Mouse (Mus musculus) hindbrain, embryonic 11.5 days (tissue): Measurements from ENCODE around the gene 4930516K23Rik. TPM values are rescaled to one million over a fixed set of nuclear protein-coding genes. Genes with fewer than 3 reads are reported as not detected.

ENCODE experiments used
- ATAC-seq: fragments of 200-750 bp; cut with Nextera tagmentation; 2 replicates; pipeline ENCODE4 v1.8.0; 2017; ENCODE audit warnings: mild to moderate bottlenecking, moderate TSS enrichment, moderate library complexity; ENCODE audit not compliant: low FRiP score
- DNase-seq: peaks from one replicate; pipeline ENCODE4 v3.0.0-alpha.2; 2015; ENCODE audit warnings: low spot score
- H3K27ac ChIP-seq: fragments of 300-500 bp; sonication (generic); 2 replicates; pipeline ENCODE4 v1.5.1; 2014; ENCODE audit warnings: mild to moderate bottlenecking, low read depth, low read length
- H3K27me3 ChIP-seq: fragments of 300-500 bp; sonication (generic); 2 replicates; pipeline ENCODE4 v1.6.1; 2014; ENCODE audit warnings: mild to moderate bottlenecking, low read length, moderate library complexity, mixed read lengths; ENCODE audit not compliant: control insufficient read depth, insufficient read depth
- H3K36me3 ChIP-seq: fragments of 300-500 bp; sonication (generic); 2 replicates; pipeline ENCODE4 v1.6.1; 2014; ENCODE audit warnings: mild to moderate bottlenecking, low read length, moderate library complexity, mixed read lengths; ENCODE audit not compliant: control insufficient read depth, insufficient read depth
- H3K4me1 ChIP-seq: fragments of 300-500 bp; sonication (generic); replicated peaks from 2 replicates; pipeline ENCODE4 v1.6.1; 2014; ENCODE audit warnings: low read length, mixed read lengths; ENCODE audit not compliant: control insufficient read depth, insufficient read depth
- H3K4me2 ChIP-seq: fragments of 300-500 bp; sonication (generic); replicated peaks from 2 replicates; pipeline ENCODE4 v1.6.1; 2014; ENCODE audit warnings: mild to moderate bottlenecking, low read depth, low read length
- H3K4me3 ChIP-seq: fragments of 300-500 bp; sonication (generic); 2 replicates; pipeline ENCODE4 v1.5.1; 2014; ENCODE audit warnings: low read depth, low read length
- H3K9ac ChIP-seq: fragments of 300-500 bp; sonication (generic); 2 replicates; pipeline ENCODE4 v1.6.1; 2014; ENCODE audit warnings: low read depth, low read length
- H3K9me3 ChIP-seq: fragments of 300-500 bp; sonication (generic); 2 replicates; pipeline ENCODE4 v1.6.1; 2016; ENCODE audit warnings: low read length; ENCODE audit not compliant: control insufficient read depth
- WGBS: fragments of 180-500 bp; shearing (Covaris S2); extraction: QIAGEN DNeasy Blood & Tissue Kit; methylation state at CpG from one replicate; pipeline ENCODE4 v1.1.7; 2014; 5-methylcytosine and 5-hydroxymethylcytosine counted together
- polyA plus RNA-seq: library from polyadenylated mRNA; unstranded; fragments of >200 nt; fragmentation: Nextera tagmentation; extraction: Ambion mirVana; gene quantifications from 2 replicates; pipeline ENCODE4 v1.2.1, GENCODE M21; 2014

Gene 4930516K23Rik
- polyA plus RNA-seq, result not detected in 2 replicates

- Histone ChIP-seq H3K4me3 (no peak within 1 kb of the TSS), H3K27me3 (no peaks in the 10 kb centered on the region), H3K4me2 (no peak within 1 kb of the TSS), H3K9me3 (no peaks in the 10 kb centered on the region), H3K4me1 (no peaks in the 10 kb centered on the region), H3K27ac (no peak within 1 kb of the TSS), H3K9ac (no peak within 1 kb of the TSS), H3K36me3 (no peaks in the 10 kb centered on the region)
- 63% methylated on average over 2 of the region's 2 CpGs for WGBS
- DNase-seq, result no peak
- ATAC-seq, result no peak
Observed at GRCm38 (mm10) chr7:104061345-104061744, at the start of gene 4930516K23Rik. Gene 4930516K23Rik (minus strand): TSS chr7:104061445.

- Histone ChIP-seq H3K36me3 (no peaks in the 10 kb centered on the region), H3K9me3 (no peaks in the 10 kb centered on the region), H3K4me2 (no peak within 1 kb of the TSS), H3K9ac (no peak within 1 kb of the TSS), H3K4me1 (no peaks in the 10 kb centered on the region), H3K27me3 (no peaks in the 10 kb centered on the region), H3K4me3 (no peak within 1 kb of the TSS), H3K27ac (no peak within 1 kb of the TSS)
- DNase-seq (no peak), ATAC-seq (no peak)
Observed at GRCm38 (mm10) chr7:104104757-104104972, 43.4 kb upstream of the 4930516K23Rik start, which contains the start of gene Olfr646. Gene Olfr646 (plus strand): TSS chr7:104104873.

DNA sequence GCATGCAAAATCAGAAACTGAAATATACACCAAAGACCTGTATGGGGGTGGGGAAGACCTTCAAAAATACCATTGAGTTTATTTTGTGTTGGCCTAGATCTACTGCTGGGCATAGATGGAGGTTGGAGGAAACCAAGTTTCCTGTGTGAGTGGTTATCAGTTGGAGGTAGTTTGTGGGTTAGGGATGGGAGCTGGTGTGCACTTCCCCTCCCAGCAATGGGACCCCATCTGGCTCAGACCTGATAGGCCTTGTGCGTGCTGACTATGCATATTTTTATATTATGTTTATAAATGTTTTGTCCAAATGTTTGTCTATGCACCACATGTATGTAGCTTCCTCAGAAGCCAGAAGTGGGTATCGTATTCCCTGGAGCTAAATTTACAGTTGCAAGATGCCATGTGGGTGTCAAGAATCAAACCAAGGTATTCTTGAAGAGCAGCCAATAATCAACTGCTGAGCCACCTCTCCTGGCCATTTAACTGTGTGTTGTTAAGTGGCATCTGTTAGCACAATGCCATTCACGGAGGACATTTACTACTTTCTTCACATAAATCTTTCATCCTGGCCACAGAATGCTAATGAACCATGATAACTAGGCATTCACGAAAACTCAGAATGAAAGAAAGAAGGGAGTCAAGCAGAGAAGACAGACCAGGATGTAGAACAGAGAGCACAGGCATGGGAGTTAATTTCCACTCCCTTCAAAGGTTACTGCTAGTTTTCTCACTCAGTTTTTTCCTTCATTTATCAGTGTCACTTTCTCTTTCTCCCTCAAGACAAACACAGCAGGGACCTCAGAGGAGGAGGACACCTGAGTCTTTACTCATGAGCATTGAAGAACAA is 42.9 kb upstream of the 4930516K23Rik start:
- ATAC-seq (no peak), DNase-seq (no peak)
- H3K9ac ChIP-seq, result no peak overlapping the region
- no peak overlapping the region for H3K4me2 ChIP-seq
- 58% methylated on average over 4 of the region's 4 CpGs for WGBS
- H3K4me3 ChIP-seq, result no peak overlapping the region
- H3K36me3 ChIP-seq, result no peaks in the 10 kb centered on the region
- H3K4me1 ChIP-seq, result no peaks in the 10 kb centered on the region
- H3K9me3 ChIP-seq, result no peaks in the 10 kb centered on the region
- no peaks in the 10 kb centered on the region for H3K27me3 ChIP-seq
- H3K27ac ChIP-seq, result no peak overlapping the region

- no peaks in the 10 kb centered on the region for H3K9me3 ChIP-seq
- DNase-seq (no peak), ATAC-seq (no peak)
- H3K4me2 ChIP-seq, result no peak within 1 kb of the TSS
- no peaks in the 10 kb centered on the region for H3K36me3 ChIP-seq
- H3K9ac ChIP-seq, result no peak within 1 kb of the TSS
- H3K4me3 ChIP-seq, result no peak within 1 kb of the TSS
- no peaks in the 10 kb centered on the region for H3K27me3 ChIP-seq
- H3K4me1 ChIP-seq, result no peaks in the 10 kb centered on the region
- 85% methylated on average over 1 of the region's 1 CpGs for WGBS
- no peak within 1 kb of the TSS for H3K27ac ChIP-seq
Observed at GRCm38 (mm10) chr7:104085365-104085764, 24.1 kb upstream of the 4930516K23Rik start, which contains the start of gene Olfr645. Gene Olfr645 (minus strand): TSS chr7:104085465.

DNA sequence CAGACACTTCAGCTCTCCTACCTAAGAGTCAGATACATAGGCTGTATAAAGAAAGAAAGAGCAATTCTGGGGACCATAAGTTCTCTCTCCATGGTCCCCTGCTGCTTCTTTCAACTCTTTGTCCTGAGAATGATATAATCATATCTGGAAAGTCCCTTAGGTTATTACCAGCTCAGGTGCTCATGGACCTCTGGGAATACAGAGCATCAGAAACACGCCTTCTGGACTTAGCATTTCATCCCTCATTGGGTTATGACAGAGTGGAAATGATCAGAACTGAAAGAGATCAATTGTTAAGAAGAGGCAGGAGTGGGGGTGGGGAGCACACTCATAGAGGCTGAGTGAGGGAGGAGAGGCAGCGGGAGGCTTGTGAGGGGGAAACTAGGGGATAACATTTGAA is 10.5 kb upstream of the 4930516K23Rik start, which contains the start of gene Olfr644:
Olfr644 (minus strand) TSS at position 101 of the 400 bp plus-strand sequence.
- no peaks in the 10 kb centered on the region for H3K36me3 ChIP-seq
- ATAC-seq (no peak), DNase-seq (no peak)
- no peak within 1 kb of the TSS for H3K27ac ChIP-seq
- 72% methylated on average over 2 of the region's 2 CpGs for WGBS
- no peak within 1 kb of the TSS for H3K4me2 ChIP-seq
- no peak within 1 kb of the TSS for H3K4me3 ChIP-seq
- H3K4me1 ChIP-seq, result no peaks in the 10 kb centered on the region
- no peaks in the 10 kb centered on the region for H3K9me3 ChIP-seq
- H3K27me3 ChIP-seq, result no peaks in the 10 kb centered on the region
- no peak within 1 kb of the TSS for H3K9ac ChIP-seq

DNA sequence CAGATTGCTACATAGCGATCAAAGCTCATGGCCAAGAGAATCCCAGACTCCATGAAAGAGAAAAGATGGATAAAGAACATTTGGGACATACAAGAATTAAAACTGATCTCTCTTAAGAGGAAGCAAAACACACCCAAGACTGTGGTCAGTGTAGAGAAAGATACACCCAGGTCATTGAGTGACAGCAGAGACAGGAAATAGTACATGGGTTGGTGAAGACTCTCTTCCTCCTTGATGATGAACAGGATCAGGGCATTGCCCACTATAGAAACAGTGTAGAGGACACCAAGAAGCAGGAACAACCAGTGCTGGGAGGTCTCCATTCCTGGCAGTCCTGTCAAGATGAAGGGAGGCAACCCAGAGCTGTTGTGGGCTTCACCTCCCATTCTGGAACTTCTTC is 2.0 kb downstream of the 4930516K23Rik start:
- H3K27ac ChIP-seq, result no peak overlapping the region
- no peak overlapping the region for H3K4me2 ChIP-seq
- no peak for ATAC-seq
- no peaks in the 10 kb centered on the region for H3K4me1 ChIP-seq
- no peaks in the 10 kb centered on the region for H3K27me3 ChIP-seq
- WGBS, result 96% methylated on average over 1 of the region's 1 CpGs
- no peak for DNase-seq
- H3K4me3 ChIP-seq, result no peak overlapping the region
- H3K9ac ChIP-seq, result no peak overlapping the region
- no peaks in the 10 kb centered on the region for H3K9me3 ChIP-seq
- H3K36me3 ChIP-seq, result no peaks in the 10 kb centered on the region

- Histone ChIP-seq H3K9me3 (no peaks in the 10 kb centered on the region), H3K4me3 (no peak within 1 kb of the TSS), H3K27me3 (no peaks in the 10 kb centered on the region), H3K36me3 (no peaks in the 10 kb centered on the region), H3K9ac (no peak within 1 kb of the TSS), H3K4me2 (no peak within 1 kb of the TSS), H3K27ac (no peak within 1 kb of the TSS), H3K4me1 (no peaks in the 10 kb centered on the region)
- no peak for DNase-seq
- no peak for ATAC-seq
- 70% methylated on average over 1 of the region's 1 CpGs for WGBS
Observed at GRCm38 (mm10) chr7:104052566-104052965, 8.7 kb downstream of the 4930516K23Rik start, which contains the start of gene Olfr642. Gene Olfr642 (minus strand): TSS chr7:104052666.

GRCm38 (mm10) chr7:104050745-104051144 is 10.5 kb downstream of the 4930516K23Rik start:
- Histone ChIP-seq H3K9me3 (no peaks in the 10 kb centered on the region), H3K27me3 (no peaks in the 10 kb centered on the region), H3K4me2 (no peak overlapping the region), H3K4me3 (no peak overlapping the region), H3K27ac (no peak overlapping the region), H3K4me1 (no peaks in the 10 kb centered on the region), H3K9ac (no peak overlapping the region), H3K36me3 (no peaks in the 10 kb centered on the region)
- WGBS, result 89% methylated on average over 4 of the region's 4 CpGs
- no peak for DNase-seq
- ATAC-seq, result no peak

DNA sequence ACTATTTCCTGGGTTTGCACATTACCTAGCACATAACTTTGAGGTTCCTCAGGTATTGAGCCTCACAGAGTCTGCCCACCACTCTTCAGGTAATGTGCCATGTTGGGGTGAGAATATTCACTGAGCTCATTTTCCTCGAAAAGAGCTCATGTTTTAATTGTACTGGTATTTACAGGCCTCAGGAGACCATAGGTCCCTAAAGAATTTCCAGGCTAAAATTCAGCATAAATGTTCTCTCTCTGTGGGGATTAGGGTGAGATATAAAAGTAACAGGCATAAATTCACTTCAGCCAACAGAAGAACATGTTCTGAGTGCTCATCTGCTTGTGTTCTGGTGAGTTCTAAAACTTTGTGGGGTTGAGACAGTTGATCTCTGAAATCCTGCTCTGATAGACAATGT is 26.1 kb downstream of the 4930516K23Rik start, which contains the start of gene Olfr641:
Olfr641 (plus strand) TSS at position 301 of the 400 bp plus-strand sequence.
- Histone ChIP-seq H3K4me3 (no peak within 1 kb of the TSS), H3K36me3 (no peaks in the 10 kb centered on the region), H3K4me2 (no peak within 1 kb of the TSS), H3K27me3 (no peaks in the 10 kb centered on the region), H3K27ac (no peak within 1 kb of the TSS), H3K9ac (no peak within 1 kb of the TSS), H3K4me1 (no peaks in the 10 kb centered on the region), H3K9me3 (no peaks in the 10 kb centered on the region)
- 74% methylated on average over 1 of the region's 1 CpGs for WGBS
- no peak for DNase-seq
- no peak for ATAC-seq
